Mouse (Mus musculus) R1 (cell line): ENCODE measurements around the gene Iglon5.

Source experiments
- DNase-seq: peaks from one replicate; pipeline ENCODE4 v3.0.0-alpha.2; 2018; ENCODE audit warnings: low read depth, low spot score

Gene Iglon5

DNA sequence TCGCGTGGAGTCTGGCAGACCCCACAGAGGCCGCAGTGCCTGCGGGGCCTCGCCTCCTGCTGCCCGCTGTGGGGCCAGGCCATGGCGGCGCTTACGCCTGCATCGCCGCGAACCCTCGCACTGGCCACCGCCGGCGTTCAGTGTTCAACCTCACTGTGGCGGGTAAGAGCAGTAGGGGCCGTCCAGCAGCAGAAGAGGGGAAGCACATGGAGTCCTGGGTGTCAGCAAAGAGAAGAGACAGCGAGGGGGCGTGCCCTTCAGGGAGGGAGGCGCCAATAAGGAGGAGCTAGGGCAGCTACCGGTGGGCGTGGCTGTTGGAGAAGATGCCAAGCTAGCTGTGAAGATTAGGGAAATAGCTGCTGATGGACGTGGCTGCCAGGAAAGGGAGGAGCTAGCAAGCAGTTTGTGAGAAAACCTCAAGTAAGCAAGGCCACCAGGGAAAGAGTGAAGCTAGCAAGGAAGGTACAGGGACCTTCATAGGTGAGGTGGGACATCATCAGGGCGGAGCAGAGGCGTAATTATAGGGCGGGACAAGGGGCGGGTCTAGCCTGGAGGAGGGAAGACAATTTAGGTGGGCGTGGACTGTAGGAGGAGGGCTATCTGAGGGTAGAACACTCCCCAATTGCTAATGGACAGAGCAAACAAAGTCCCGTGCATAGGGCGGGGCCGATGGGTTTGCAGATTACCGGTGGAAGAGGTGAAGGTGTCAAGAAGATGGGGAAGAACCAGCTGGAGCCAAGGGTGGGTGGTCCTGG lies 24.4 kb downstream of the Iglon5 start:
- DNase-seq: peak; percentile 97

DNA sequence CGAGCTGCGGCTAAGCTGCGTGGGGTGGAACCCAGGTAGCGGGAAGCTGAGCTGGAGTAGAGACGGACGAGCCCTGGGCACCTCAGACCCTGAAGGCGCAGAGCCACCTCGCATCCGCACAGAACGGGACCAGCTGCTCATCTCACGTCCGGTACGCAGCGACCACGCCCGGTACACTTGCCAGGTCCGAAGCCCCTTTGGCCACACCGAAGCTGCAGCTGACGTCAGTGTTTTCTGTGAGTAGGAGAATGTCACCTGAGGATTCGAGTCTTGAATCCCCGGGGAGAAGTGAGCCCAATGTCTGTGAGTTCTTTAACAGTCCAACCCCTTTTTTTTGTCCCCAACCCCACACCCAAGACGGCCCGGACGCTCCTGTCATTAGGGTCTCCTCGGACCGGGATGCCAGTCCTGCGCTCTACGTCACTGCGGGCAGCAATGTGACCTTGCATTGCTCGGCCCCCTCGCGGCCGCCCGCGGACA lies 25.0 kb downstream of the Iglon5 start:
- DNase-seq: no peak

DNA sequence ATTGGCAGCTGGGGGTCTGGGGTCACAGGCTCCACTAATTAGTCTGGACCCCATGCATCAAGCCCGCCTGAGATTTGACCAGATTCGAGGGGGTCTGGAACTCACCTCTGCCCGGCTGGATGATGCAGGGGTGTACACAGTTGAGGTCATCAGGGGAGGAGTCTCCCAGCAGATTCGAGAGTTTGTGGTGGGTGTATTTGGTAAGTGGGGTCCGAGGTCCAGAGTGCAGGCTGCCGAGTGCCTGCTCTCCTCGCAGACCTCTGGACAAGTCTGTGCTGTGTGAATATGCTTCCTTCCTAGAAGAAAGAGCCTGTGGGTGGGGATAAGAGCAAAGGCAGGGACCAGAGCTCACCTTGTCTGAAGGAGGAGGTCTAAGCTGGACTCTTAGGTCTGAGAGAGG lies 25.9 kb downstream of the Iglon5 start:
- DNase-seq: no peak

DNA sequence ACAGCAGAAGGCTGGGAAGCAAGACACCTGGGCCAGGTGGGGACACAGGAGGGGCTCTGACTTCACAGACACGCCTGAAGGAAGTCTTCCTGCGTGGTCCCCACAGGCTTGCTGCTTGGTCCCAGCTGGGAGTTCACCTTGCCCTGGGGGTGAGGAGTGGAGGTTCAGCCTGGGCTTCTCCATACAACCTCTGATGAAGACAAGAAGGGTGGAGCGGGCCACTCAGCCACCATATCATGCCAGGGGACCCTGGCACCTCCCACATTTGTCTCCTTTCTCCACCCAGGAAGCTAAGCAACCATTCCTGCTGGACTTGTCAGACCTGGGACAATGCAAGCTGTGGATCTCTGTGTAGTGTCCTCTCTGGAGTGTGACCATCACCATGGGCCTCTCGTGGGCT lies 27.0 kb downstream of the Iglon5 start, which contains the start of gene Vsig10l:
Gene Vsig10l, plus strand, starts transcription at position 301 of the 400 bp plus-strand sequence.
- DNase-seq: no peak

DNA sequence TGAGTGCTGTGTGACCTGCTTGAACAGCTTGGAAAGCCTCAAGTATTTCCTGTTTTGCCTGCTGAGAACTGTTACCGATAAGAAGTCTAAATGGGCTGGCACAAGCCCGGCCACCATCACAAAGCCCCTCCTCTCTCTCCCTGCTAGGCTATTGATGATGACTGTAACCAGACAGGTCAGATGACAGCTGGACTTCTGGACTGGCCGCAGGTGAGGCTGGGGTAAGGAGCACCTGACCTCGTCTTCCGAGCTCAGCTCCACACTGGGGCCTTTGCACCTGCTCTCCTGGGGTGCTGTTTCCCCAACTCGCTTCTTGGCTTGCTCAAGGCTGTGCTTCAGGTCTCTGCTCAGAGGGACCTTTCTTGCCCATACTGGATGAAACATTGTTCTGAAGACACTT lies 35.5 kb downstream of the Iglon5 start:
- DNase-seq: no peak

DNA sequence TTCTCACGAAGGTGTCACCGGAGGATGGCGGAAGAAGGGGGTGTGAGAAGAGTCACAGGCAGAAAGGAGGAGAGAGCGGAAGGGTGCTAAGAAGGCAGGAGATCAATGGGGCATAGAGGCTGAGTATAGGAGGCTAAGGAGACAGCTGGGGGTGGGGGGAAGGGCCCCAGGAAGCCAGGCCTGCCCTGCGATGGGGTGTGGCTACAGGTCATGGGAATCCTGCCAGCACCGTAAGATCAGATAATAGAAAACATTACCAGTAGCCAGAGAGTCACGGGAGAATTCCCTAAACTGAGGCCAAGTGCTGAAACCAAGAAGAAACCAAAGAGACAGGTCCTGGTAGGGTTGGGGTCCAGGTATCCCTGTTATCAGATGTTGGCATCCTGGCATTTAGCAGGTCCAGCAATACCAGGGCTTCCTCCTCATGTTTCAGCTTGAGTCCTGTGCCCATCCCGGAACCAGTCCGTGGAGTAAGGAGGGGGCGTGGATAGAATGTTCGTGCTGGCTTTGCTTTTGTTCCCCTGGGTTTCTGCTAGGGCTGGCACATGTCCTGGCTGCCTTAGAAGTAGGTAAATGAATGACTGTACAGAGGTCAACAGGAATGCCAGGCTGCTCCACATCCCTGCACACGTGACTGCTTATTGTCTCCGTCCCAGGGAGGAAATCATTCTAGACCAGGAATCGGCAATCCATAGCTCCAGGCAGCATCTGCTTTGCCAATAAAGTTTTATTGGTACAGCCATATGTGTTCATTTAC lies 36.1 kb downstream of the Iglon5 start:
- no peak for DNase-seq

DNA sequence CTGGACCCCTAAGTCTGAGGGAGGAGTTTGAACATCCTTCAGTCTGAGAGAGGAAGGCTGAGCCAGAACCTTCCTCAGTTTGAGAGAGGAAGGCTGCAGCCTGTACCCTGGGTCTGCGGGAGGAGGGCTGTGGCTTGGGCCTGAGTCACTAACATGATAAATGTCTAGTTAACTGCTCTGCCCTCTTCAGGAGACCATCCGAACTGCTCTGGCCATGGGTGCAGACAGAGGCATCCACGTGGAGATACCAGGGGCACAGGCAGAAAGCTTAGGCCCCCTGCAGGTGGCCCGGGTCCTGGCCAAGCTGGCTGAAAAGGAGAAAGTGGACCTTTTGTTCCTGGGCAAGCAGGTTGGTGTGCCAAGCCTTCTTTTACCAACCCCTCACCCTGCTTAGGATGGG lies 37.3 kb downstream of the Iglon5 start:
- DNase-seq: peak; percentile 75

DNA sequence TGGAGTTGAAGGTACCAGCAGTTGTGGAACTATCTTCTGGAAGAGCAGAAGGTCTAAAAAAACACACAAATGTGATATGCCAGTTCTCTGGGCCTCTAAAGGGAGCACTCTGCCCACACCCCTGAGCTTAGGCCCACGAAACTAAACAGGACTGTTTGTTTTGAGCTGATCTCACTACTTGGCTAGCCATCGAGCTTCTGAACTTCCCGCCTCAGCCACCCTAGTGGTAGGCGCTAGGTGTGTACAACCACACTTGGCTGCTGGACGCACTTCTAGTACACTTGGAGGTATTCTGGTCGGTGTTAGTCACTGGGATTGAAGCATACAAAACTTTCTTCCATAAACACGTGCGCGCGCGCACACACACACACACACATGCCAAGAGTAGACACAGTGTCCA lies 38.1 kb downstream of the Iglon5 start:
- DNase-seq: no peak

DNA sequence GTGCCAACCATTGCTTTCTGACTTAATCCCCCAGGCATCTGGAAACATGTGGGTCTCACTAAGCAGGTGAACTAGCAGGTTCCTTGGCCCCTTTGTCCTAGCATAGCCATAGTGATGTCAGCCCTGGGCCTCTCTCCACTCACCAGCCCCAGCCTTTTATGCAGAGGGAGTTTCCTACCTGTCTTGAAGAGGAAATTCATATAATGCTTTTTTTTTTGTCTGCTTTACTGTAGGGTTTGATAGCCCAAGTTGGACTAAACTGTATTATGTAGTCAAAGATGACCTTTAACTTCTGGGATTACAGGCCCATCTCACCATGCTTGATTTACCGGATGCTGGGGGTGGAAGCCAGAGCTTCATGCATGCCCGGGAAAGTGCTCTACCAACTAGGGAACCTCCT lies 40.1 kb downstream of the Iglon5 start:
- no peak for DNase-seq

DNA sequence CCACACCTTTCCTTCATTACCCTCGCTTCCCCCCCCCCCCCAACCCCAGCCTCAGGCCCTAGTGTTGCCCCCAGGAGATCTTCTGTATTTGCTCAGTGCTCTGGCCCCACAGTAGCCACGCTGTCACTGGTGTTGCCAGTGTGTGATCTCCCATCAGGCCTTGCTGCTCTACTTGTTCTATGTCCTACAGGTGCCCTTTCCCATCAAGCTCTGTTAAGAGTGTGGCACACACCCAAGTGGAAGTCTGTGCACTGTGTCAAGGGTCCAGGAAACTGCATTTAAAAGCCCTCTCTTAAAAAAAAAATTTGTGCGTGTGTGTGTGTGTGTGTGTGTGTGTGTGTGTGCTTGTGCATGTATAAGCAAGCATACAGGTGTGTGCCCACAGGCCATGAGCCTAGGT lies 41.6 kb downstream of the Iglon5 start:
- no peak for DNase-seq

DNA sequence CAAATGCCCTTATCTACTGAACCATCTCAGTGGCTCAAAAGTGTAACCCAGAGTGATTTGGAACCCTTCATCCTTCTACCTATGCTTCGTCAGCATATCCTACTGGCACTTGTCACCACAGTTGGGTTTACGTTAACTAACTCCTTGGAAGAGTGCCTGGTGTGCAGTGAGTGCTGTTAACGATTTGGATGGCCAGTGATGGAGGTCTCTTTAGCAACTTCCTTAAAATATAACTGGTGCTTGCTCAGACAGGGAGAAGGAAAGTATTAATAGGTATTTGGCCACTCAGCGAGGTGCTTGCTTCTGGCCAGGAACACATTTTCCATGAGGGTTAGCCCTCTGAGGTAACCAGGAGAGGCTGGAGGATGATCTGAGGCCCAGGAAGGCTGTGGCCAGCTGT lies 42.1 kb downstream of the Iglon5 start:
- DNase-seq: no peak

DNA sequence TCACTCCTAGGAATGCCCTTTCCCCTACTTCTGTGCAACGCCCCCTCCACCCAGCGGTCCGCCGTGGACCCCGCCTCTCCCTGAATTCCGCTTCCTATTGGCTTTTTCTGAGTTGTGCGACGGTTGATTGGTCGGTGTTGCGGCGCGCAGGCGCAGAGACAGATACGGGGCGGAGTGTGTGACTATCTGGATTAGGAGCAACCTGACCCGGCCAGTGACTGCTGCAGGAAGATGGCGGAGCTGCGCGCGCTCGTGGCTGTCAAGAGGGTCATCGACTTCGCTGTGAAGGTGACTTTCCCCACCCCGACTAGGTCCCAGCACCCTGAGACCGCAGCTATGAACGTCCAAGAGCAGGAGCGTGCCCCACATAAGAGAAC lies 46.0 kb downstream of the Iglon5 start, which contains the start of the genes Etfb and Gm45233:
Gene Etfb, plus strand, starts transcription at position 167 of the 377 bp plus-strand sequence.
Gene Gm45233, plus strand, starts transcription at position 212 of the 377 bp plus-strand sequence.
- peak; percentile 99 for DNase-seq

DNA sequence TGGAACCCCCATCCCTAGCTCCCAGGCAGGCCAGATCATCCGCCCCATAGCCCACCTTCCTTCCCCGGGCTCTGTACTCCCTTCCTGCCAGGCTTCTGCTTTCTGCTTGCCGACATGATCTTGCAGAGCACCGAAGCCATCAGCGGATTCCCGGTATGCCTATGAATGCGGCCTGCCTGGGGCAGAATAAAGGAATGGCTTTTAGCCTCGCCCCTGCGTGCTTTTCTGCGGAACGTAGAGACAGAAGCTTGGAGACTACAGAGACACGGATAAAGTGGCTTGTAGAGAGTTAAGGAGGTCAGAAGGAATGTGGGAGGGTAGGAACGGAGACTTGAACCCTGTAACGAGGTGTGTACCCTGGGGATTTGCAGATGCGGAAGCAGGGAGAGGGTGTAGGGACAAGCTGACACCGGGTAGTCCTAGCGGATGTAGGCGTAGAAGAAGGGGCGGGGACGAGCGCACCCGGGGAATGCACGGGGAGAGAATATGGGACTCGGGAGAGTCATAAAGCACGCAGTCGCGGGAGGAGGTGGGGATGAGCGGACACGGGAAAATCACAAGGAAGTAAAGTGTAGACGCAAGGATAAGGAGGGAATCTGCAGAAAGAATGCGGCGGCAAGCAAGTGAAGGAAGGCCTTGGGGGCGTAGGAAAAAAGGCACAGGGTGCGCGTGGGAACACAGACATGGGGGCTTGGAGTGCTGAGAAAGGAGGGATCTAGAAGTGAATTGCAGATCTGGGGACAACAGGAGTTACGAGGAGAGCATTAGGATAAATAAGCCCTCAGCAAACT lies 46.6 kb downstream of the Iglon5 start:
- peak; percentile 86 for DNase-seq

DNA sequence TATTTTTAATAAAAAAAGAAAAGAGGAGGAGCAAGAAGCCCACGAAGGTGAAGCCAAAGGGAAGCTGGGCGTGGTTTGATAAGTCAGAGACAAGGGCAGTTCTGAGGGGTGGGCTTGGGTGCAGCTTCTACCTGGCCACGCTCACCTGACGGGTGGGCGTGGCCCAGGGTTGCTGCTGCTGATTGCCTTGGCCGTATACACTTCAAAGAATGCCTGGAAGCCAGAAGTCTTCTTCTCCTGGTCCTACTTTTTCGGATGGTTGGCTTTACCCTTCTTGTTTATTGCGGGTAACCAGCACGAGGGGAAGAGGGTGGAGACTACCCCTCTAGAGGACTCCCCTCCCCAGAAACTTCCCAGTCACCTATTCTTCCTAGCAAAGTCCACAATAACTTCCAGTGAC lies 47.2 kb downstream of the Iglon5 start:
- no peak for DNase-seq

DNA sequence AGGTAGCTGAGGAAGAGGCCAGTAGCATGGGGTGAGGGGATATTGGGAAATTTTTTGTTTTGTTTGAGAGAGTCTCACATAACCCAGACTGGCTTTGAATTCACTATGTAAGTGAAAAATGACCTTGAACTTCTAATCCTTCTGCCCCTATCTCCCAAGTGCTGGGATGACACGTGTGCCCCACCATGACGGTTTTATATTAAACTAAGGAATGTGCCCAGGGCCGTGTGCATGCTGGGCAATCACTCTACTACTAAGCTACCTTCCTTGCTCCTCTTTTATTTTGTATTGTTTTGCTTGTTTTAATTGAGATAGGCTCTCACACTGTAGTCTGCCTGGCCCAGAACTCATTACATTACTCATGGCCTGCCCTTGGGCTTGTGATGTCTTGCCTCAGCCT lies 48.8 kb downstream of the Iglon5 start:
- no peak for DNase-seq

DNA sequence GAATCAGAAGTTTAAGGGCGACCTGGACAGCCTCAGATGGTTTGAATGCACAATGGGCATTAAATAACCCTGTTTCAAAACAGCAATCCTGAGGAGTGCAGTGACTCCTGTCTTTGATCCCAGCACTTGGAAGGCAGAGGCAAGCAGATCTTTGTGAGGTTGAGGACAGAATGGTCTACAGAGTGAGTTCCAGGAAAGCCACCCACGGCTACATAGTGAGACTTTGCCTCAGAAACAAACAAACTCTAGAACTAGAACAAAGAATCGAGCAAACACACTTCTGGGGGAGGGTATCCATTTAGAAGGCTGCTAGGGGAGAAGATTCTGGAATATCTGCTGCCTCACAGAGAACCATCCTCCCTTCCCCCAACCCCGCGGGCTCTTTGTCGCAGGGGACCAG lies 49.4 kb downstream of the Iglon5 start, which contains the start of gene Cldnd2:
Gene Cldnd2, plus strand, starts transcription at position 301 of the 400 bp plus-strand sequence.
- DNase-seq: no peak

DNA sequence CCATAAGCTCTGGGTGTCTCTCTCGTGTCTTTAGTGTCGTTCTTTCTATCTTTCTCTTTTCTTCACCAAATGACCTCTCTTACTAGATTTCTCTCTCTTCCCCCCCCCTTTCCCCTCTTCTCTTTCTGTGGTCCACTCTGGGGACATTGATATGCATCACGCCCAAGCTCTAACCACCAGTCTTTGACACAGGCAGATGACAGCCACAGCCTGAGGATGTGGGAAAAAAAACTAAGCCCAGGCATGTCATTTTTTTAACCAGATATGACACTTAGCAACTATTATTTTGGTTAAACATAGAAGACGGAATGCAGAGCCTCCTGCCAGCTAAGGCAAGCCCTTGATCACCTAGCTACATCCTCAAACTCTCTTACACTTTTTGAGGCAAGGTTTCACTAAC lies 51.3 kb downstream of the Iglon5 start:
- DNase-seq: no peak

DNA sequence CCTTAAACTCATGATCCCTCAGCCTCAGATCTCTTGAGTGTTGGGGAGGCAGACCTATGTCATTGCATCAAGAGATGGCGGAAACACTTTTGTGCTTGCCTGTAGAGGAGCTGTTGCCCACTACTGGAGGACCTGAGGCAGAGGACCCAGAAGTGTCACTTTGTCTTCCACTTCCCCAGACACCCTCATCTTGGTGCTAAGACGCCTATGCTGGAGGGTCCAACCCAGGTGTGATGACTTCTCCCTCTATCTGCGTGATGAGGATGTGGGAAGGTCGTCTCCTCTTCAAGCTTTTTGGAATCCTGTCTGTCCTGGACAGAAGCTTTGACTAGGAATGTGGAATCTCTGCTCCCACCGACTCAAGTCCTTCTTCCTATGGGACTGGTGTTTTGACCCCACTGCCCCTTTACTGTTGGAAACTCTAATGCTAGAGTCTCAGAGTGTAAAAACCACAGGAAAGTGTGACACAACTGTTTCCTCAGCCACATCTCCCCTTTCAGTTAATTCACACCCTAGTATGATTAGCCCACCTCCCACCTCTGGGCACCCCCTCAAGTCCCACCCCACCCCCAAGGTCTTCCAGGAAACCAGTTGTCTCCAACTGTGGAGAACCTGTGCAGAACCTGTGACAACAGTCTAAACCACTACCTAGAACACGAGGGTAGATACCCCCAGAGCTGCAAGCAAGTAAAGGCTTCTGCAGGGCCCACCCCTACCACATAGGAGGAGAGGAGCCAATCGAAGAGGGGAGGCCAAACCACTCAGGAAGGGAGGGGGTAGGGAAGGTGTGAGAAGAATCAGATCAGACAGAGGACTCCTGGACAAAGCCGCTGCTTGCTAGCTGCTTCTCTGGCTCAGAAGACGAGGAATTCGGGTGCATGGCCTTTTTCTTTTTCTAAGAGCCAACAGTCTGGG lies 53.3 kb downstream of the Iglon5 start, which contains the start of gene Nkg7:
Gene Nkg7, plus strand, starts transcription at position 733 of the 915 bp plus-strand sequence.
- DNase-seq: no peak

DNA sequence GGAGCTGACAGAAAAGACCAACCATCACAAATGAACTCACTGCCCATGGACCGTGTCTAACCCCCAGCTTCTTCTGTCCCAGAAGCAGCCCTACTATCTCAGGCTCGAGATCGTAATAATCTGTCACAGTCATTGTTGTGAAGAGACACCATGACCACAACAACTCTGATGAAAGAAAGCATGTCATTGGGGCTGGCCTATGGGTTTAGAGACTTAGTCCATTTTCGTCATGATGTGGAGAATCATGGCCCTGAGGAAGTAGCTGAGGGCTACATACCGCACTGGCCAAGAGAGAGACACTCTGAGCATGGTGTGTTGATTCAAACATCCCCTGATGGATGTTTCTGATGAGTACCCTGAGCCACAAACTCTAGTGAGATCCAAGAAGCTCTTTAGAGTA lies 55.2 kb downstream of the Iglon5 start:
- no peak for DNase-seq

DNA sequence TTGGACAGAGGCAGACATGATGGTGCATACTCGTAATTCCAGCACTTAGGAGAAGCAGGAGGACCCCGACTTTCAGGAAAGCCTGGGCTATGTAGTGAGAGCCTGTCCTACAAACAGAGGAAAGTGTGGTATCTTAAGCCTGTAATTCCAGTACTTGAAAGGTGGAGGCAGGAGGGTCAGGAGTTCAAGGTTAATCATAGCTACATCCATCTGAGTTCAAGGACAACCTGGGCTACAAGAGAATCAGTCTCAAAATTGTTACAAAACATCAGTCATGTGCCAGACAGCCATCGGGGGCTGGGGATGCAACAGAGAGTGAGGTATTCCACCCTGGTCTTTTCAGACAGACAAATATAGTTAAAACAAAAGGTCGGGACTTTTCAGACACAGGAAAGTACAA lies 57.0 kb downstream of the Iglon5 start:
- DNase-seq: peak; percentile 62

DNA sequence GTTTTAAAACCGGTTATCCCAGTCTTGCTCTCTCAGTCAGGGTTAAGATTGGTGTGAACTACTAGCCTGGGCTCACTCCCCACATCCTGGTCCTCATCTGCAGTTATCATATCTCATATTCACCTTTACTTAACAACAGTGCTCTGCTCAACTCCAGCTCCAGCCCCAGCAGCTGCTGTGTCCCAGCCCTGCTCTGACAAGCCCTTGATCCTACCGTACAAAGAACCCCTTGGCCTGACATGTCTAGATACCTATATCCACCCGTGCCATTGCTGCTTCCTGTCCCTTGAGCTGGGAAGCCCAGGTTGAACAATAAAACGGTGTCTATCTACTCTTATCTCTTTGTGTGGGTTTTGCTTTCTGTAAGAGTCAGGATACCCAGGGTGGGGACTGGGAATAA lies 60.4 kb downstream of the Iglon5 start:
- no peak for DNase-seq
